Mouse (Mus musculus) forebrain, embryonic 11.5 days (tissue): ENCODE results near the gene D1Ertd622e. TPM values are rescaled to one million over a fixed set of nuclear protein-coding genes. Genes with fewer than 3 reads are reported as not detected.

Source experiments
- ATAC-seq: fragments of 200-750 bp; cut with Nextera tagmentation; replicated peaks from 2 replicates; pipeline ENCODE4 v1.8.0; 2017; ENCODE audit warnings: moderate TSS enrichment; ENCODE audit not compliant: low FRiP score
- DNase-seq: peaks from one replicate; pipeline ENCODE4 v3.0.0-alpha.2; 2017; ENCODE audit warnings: low spot score
- H3K27ac ChIP-seq: fragments of 300-500 bp; sonication (generic); 2 replicates; pipeline ENCODE4 v1.5.1; 2014; ENCODE audit warnings: low read depth, low read length
- H3K27me3 ChIP-seq: fragments of 300-500 bp; sonication (generic); 2 replicates; pipeline ENCODE4 v1.6.1; 2014; ENCODE audit warnings: mild to moderate bottlenecking, low read length, mixed read lengths; ENCODE audit not compliant: control insufficient read depth, insufficient read depth
- H3K36me3 ChIP-seq: fragments of 300-500 bp; sonication (generic); 2 replicates; pipeline ENCODE4 v1.6.1; 2014; ENCODE audit warnings: mild to moderate bottlenecking, low read length, moderate library complexity, mixed read lengths; ENCODE audit not compliant: control insufficient read depth, insufficient read depth
- H3K4me1 ChIP-seq: fragments of 300-500 bp; sonication (generic); replicated peaks from 2 replicates; pipeline ENCODE4 v1.6.1; 2014; ENCODE audit warnings: low read length, mixed read lengths; ENCODE audit not compliant: control insufficient read depth, insufficient read depth
- H3K4me2 ChIP-seq: fragments of 300-500 bp; sonication (generic); 2 replicates; pipeline ENCODE4 v1.6.1; 2014; ENCODE audit warnings: low read depth, mild to moderate bottlenecking, low read length, moderate library complexity, mixed read lengths; ENCODE audit not compliant: severe bottlenecking
- H3K4me3 ChIP-seq: fragments of 300-500 bp; sonication (generic); 2 replicates; pipeline ENCODE4 v1.5.1; 2014; ENCODE audit warnings: low read depth, low read length
- H3K9ac ChIP-seq: fragments of 300-500 bp; sonication (generic); 2 replicates; pipeline ENCODE4 v1.6.1; 2014; ENCODE audit warnings: low read length
- H3K9me3 ChIP-seq: fragments of 300-500 bp; sonication (generic); 2 replicates; pipeline ENCODE4 v1.6.1; 2016; ENCODE audit warnings: low read length, mixed read lengths; ENCODE audit not compliant: control insufficient read depth
- WGBS: fragments of 180-500 bp; shearing (Covaris S2); extraction: QIAGEN DNeasy Blood & Tissue Kit; methylation state at CpG from one replicate; pipeline ENCODE4 v1.1.7; 2014; 5-methylcytosine and 5-hydroxymethylcytosine counted together
- polyA plus RNA-seq: library from polyadenylated mRNA; unstranded; fragments of >200 nt; fragmentation: Nextera tagmentation; extraction: Ambion mirVana; gene quantifications from 2 replicates; pipeline ENCODE4 v1.2.1, GENCODE M21; 2014

The D1Ertd622e gene
- polyA plus RNA-seq: 46.2 and 46.8 TPM in 2 replicates

- peaks cover 6% of the 10 kb centered on the region; the same call in 1 of the 2 replicates for H3K4me1 ChIP-seq
- H3K27me3 ChIP-seq: no peaks in the 10 kb centered on the region
- ATAC-seq: peak; percentile 92
- H3K4me2 ChIP-seq: peak within 1 kb of the TSS; percentile 66
- no peaks in the 10 kb centered on the region for H3K36me3 ChIP-seq
- peak within 1 kb of the TSS; percentile 89 for H3K9ac ChIP-seq
- peak within 1 kb of the TSS; percentile 93 for H3K4me3 ChIP-seq
- WGBS: 0% methylated on average over 62 of the region's 106 CpGs
- H3K27ac ChIP-seq: peak within 1 kb of the TSS; percentile 91
- H3K9me3 ChIP-seq: no peaks in the 10 kb centered on the region
- peak; percentile 90 for DNase-seq
These were observed at the start of gene D1Ertd622e for GRCm38 (mm10) chr1:97661406-97662241. D1Ertd622e (minus strand) TSS chr1:97662074.

GRCm38 (mm10) chr1:97710520-97710919 is 48.6 kb upstream of the D1Ertd622e start:
- Histone ChIP-seq H3K27ac (no peak overlapping the region), H3K27me3 (no peaks in the 10 kb centered on the region), H3K36me3 (no peaks in the 10 kb centered on the region; the same call in 1 of the 2 replicates), H3K4me2 (no peak overlapping the region), H3K4me3 (no peak overlapping the region), H3K4me1 (no peaks in the 10 kb centered on the region), H3K9me3 (no peaks in the 10 kb centered on the region), H3K9ac (no peak overlapping the region)
- ATAC-seq: no peak
- DNase-seq: no peak
- 90% methylated on average over 3 of the region's 3 CpGs for WGBS

- H3K9me3 ChIP-seq: no peaks in the 10 kb centered on the region
- no peak overlapping the region for H3K4me2 ChIP-seq
- H3K36me3 ChIP-seq: no peaks in the 10 kb centered on the region; the same call in 1 of the 2 replicates
These were observed 43.5 kb upstream of the D1Ertd622e start for GRCm38 (mm10) chr1:97705389-97705788.

GRCm38 (mm10) chr1:97704646-97705045 is 42.8 kb upstream of the D1Ertd622e start:
- Histone ChIP-seq H3K27ac (no peak overlapping the region), H3K27me3 (no peaks in the 10 kb centered on the region), H3K4me1 (no peaks in the 10 kb centered on the region), H3K4me3 (no peak overlapping the region), H3K36me3 (no peaks in the 10 kb centered on the region; the same call in 1 of the 2 replicates), H3K9ac (no peak overlapping the region), H3K4me2 (no peak overlapping the region), H3K9me3 (no peaks in the 10 kb centered on the region)
- 89% methylated on average over 1 of the region's 1 CpGs for WGBS
- no peak for ATAC-seq
- DNase-seq: no peak

More at GRCm38 (mm10) chr1:97705389-97705788, 43.5 kb upstream of the D1Ertd622e start:
- no peaks in the 10 kb centered on the region for H3K27me3 ChIP-seq
- H3K9ac ChIP-seq: no peak overlapping the region
- ATAC-seq: no peak
- no peak overlapping the region for H3K4me3 ChIP-seq
- DNase-seq: no peak
- H3K4me1 ChIP-seq: no peaks in the 10 kb centered on the region
- no peak overlapping the region for H3K27ac ChIP-seq

- Histone ChIP-seq H3K4me2 (no peak overlapping the region), H3K9me3 (no peaks in the 10 kb centered on the region), H3K4me3 (no peak overlapping the region), H3K27ac (no peak overlapping the region), H3K4me1 (no peaks in the 10 kb centered on the region), H3K36me3 (no peaks in the 10 kb centered on the region), H3K27me3 (no peaks in the 10 kb centered on the region), H3K9ac (no peak overlapping the region)
- 0 out of 2 replicates have a peak, but pooled peaks have one; percentile 11 for ATAC-seq
- 15% methylated on average over 11 of the region's 11 CpGs for WGBS
- DNase-seq: no peak
These were observed 37.2 kb upstream of the D1Ertd622e start for GRCm38 (mm10) chr1:97698956-97699570.

GRCm38 (mm10) chr1:97697273-97697672 is 35.4 kb upstream of the D1Ertd622e start:
- H3K36me3 ChIP-seq: no peaks in the 10 kb centered on the region
- DNase-seq (no peak), ATAC-seq (no peak)
- H3K4me1 ChIP-seq: no peaks in the 10 kb centered on the region
- H3K9ac ChIP-seq: no peak overlapping the region
- no peak overlapping the region for H3K4me2 ChIP-seq
- no peaks in the 10 kb centered on the region for H3K9me3 ChIP-seq
- no peaks in the 10 kb centered on the region for H3K27me3 ChIP-seq
- H3K4me3 ChIP-seq: no peak overlapping the region
- 93% methylated on average over 1 of the region's 1 CpGs for WGBS
- no peak overlapping the region for H3K27ac ChIP-seq

GRCm38 (mm10) chr1:97693825-97694224 is 32.0 kb upstream of the D1Ertd622e start:
- no peaks in the 10 kb centered on the region for H3K27me3 ChIP-seq
- H3K4me2 ChIP-seq: no peak overlapping the region
- H3K36me3 ChIP-seq: no peaks in the 10 kb centered on the region
- ATAC-seq: no peak
- no peak for DNase-seq
- H3K9ac ChIP-seq: no peak overlapping the region
- H3K4me3 ChIP-seq: no peak overlapping the region
- no peaks in the 10 kb centered on the region for H3K4me1 ChIP-seq
- H3K9me3 ChIP-seq: no peaks in the 10 kb centered on the region; the same call in 1 of the 2 replicates
- H3K27ac ChIP-seq: no peak overlapping the region

- Histone ChIP-seq H3K4me1 (no peaks in the 10 kb centered on the region), H3K4me3 (no peak overlapping the region), H3K27me3 (no peaks in the 10 kb centered on the region), H3K27ac (no peak overlapping the region), H3K9ac (no peak overlapping the region), H3K9me3 (no peaks in the 10 kb centered on the region; the same call in 1 of the 2 replicates), H3K36me3 (no peaks in the 10 kb centered on the region), H3K4me2 (no peak overlapping the region)
- DNase-seq (peak; percentile 58), ATAC-seq (peak; percentile 88)
- 23% methylated on average over 3 of the region's 3 CpGs for WGBS
These were observed 26.9 kb upstream of the D1Ertd622e start for GRCm38 (mm10) chr1:97688756-97689155.
